Mouse (Mus musculus): ENCODE data around the gene Ino80.
"Not testable (repeated sequence)": the region's sequence is repeated elsewhere in the genome, so short reads cannot be mapped to it uniquely, and the experiment has no call there.

GRCm38 (mm10) chr2:119508518-119508917 is 31.0 kb upstream of the Ino80 start:
- TF ChIP-seq CTCF, EP300 (IDR thresholded peaks at IDR 0.05): not testable (repeated sequence)
